ENCODE assay signal across 10 mouse cellular contexts in genomic region chr19:40658935-40659334, GRCm38 (mm10). TPM values are rescaled to one million over a fixed set of nuclear protein-coding genes. Genes with fewer than 3 reads are reported as not detected.
DNase-seq lines count a peak whose midpoint lies in the region; ATAC-seq lines count a peak whose summit lies in the region.
"Had no signal": no experiment of that assay in that cellular context is flagged by ENCODE, and none has a peak within 500 bp of the region (broad histone marks: within the 10 kb centered on the region; RNA-seq: fewer than 3 reads in every experiment).

No protein-coding gene starts in this region.

- no peak overlapping the region for H3K9ac ChIP-seq in heart, embryonic 12.5 days
- no peak overlapping the region for H3K9ac ChIP-seq in neural tube, embryonic 11.5 days (ENCODE audit: low read length)

- no peak for ATAC-seq in heart, embryonic 12.5 days (ENCODE audit: insufficient number of reproducible peaks, low FRiP score)
- no peak for ATAC-seq in neural tube, embryonic 11.5 days (ENCODE audit: insufficient read depth, low FRiP score, low TSS enrichment)

- no peak overlapping the region for H3K27ac ChIP-seq in heart, embryonic 12.5 days (ENCODE audit: poor library complexity, severe bottlenecking)
- H3K27ac ChIP-seq in neural tube, embryonic 11.5 days (ENCODE audit: low read depth, low read length): no peak overlapping the region

- H3K36me3 ChIP-seq in heart, embryonic 12.5 days: no peaks in the 10 kb centered on the region
- no peaks in the 10 kb centered on the region for H3K36me3 ChIP-seq in neural tube, embryonic 11.5 days (ENCODE audit: control insufficient read depth, insufficient read depth, low read length)
- H3K36me3 ChIP-seq: midbrain, embryonic 12.5 days had no signal

- 47% methylated on average over 5 of the region's 5 CpGs for WGBS in heart, embryonic 12.5 days
- WGBS in neural tube, embryonic 11.5 days: 46% methylated on average over 5 of the region's 5 CpGs

- peaks cover 21% of the 10 kb centered on the region; the same call in 1 of the 2 replicates for H3K4me1 ChIP-seq in heart, embryonic 12.5 days (replicated peaks)
- peaks cover 3% of the 10 kb centered on the region; the same call in 1 of the 2 replicates for H3K4me1 ChIP-seq in neural tube, embryonic 11.5 days (ENCODE audit: control insufficient read depth, insufficient read depth, low read length)

- H3K4me3 ChIP-seq in heart, embryonic 12.5 days: no peak overlapping the region
- H3K4me3 ChIP-seq in neural tube, embryonic 11.5 days (ENCODE audit: low read depth, low read length): no peak overlapping the region

- no peaks in the 10 kb centered on the region for H3K27me3 ChIP-seq in heart, embryonic 12.5 days (replicated peaks)
- H3K27me3 ChIP-seq in neural tube, embryonic 11.5 days (ENCODE audit: control insufficient read depth, insufficient read depth, low read length): no peaks in the 10 kb centered on the region
- H3K27me3 ChIP-seq: midbrain, embryonic 12.5 days had no signal

- no peaks in the 10 kb centered on the region for H3K9me3 ChIP-seq in heart, embryonic 12.5 days (replicated peaks)
- no peaks in the 10 kb centered on the region for H3K9me3 ChIP-seq in neural tube, embryonic 11.5 days (ENCODE audit: control insufficient read depth, low read length)
- H3K9me3 ChIP-seq: midbrain, embryonic 12.5 days had no signal

- peak overlapping the region; percentile 33 for H3K4me2 ChIP-seq in heart, embryonic 12.5 days
- H3K4me2 ChIP-seq in neural tube, embryonic 11.5 days (ENCODE audit: low read depth): peak overlapping the region; percentile 63

- DNase-seq in heart, postnatal 10 days: no peak
- no peak for DNase-seq in neural tube, embryonic 11.5 days (ENCODE audit: low spot score)
- DNase-seq in neural tube, embryonic 10.5 days (ENCODE audit: extremely low spot score, low spot score): no peak
- DNase-seq in lung, postnatal 25 days (ENCODE audit: low spot score): peak; percentile 84
- no peak for DNase-seq in adrenal gland, postnatal 4 days (ENCODE audit: low spot score in 2 of 2)
- no peak for DNase-seq in cerebellum, postnatal 25 days
- DNase-seq in c-Kit-positive CD71-positive TER-119-positive erythroid progenitor cells, embryonic 14.5 days (ENCODE audit: low spot score): no peak
- DNase-seq: adrenal gland, postnatal 25 days had no signal

- intact Hi-C loops in heart, postnatal 10 days (cut with DNase I): no loop called here

RNA-seq across cellular contexts. Expression of gene Entpd1, which starts 46.8 kb away (rescaled TPM):
- polyA plus RNA-seq in heart, embryonic 12.5 days (2016; fragmentation: Nextera tagmentation; extraction: Ambion mirVana): 10.6 and 10.9 TPM in 2 replicates
- total RNA-seq in heart, postnatal 10 days (2021): 10 to 100 TPM; 33.4 to 42.2 TPM
- polyA plus RNA-seq in neural tube, embryonic 11.5 days (2014; fragmentation: Nextera tagmentation; extraction: Ambion mirVana): 6.6 and 9.1 TPM in 2 replicates
- 10 to 100 TPM; 34.7 to 37.2 TPM for total RNA-seq in adrenal gland, postnatal 4 days (2021)

RNA-seq across cellular contexts. Expression of gene Tctn3, which starts 46.9 kb away (rescaled TPM):
- 10.6 and 11.1 TPM in 2 replicates for polyA plus RNA-seq in heart, embryonic 12.5 days (2016; fragmentation: Nextera tagmentation; extraction: Ambion mirVana)
- total RNA-seq in heart, postnatal 10 days (2021): 1 to 10 TPM; 8.9 to 9.3 TPM
- polyA plus RNA-seq in neural tube, embryonic 11.5 days (2014; fragmentation: Nextera tagmentation; extraction: Ambion mirVana): 10.0 and 12.1 TPM in 2 replicates
- 1 to 10 TPM; 9.1 to 9.3 TPM for total RNA-seq in adrenal gland, postnatal 4 days (2021)
